Mouse (Mus musculus): Measurements from ENCODE around the gene Chmp6.

Gene Chmp6

DNA sequence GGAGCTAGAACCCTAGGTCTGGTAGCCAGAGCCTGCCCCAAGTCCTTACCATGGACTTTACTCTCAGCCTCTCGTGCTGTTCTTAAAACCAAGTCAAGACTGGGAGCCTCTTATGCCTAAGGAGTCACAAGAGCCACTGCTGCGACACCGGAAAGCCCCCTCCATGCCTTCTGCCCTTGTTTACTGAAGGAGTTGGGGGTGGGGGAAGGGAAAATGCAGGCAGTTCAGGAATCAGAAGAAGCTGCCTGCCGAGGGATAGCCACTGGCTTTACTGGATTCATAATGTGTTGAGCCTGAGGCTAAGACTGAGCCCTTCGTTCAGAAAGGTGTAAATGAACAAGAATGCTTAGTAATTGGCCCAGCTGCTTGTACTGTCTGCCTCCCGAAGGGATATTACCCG, 396 bp upstream of the Chmp6 start:
- no peak for DNase-seq

DNA sequence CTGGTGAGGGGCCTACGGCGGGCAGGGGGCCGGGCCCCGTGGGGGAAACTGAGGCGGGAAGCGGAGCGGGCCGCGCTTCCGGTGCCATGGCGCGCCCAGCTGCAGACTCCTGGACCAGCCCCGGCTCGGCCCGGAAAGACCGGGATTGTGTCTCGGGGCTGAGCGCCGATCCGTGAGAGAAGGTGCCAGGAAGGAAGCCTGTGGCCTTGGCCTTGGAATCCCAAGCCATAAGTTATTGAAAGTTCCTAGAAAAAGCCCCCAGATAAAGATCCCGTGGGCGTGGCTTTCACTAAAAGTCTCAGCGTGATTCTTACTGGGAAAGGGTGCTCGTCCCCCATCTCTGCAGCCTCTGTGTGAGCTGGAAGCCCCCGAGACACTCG, 684 bp downstream of the Chmp6 start:
- no peak for DNase-seq

DNA sequence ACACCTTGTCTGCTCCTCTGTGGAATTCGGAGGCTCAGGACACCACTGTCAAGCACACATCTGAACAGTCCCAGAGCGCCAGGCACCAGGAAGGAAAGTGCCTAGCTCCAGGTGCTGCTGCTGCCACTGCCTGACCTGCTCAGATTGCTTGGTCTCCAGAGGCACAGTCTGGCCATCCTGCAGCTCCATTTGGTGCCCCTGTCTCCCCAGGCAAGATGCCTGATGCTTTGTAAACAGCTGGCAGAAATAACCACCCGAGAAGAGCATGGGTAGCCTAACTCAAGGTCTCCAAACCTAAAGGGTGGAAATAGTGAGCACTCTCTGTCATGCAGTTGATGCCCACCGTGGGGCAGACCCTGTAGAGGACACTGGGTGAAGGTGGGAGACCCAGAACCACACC, 1.1 kb downstream of the Chmp6 start:
- DNase-seq = no peak

DNA sequence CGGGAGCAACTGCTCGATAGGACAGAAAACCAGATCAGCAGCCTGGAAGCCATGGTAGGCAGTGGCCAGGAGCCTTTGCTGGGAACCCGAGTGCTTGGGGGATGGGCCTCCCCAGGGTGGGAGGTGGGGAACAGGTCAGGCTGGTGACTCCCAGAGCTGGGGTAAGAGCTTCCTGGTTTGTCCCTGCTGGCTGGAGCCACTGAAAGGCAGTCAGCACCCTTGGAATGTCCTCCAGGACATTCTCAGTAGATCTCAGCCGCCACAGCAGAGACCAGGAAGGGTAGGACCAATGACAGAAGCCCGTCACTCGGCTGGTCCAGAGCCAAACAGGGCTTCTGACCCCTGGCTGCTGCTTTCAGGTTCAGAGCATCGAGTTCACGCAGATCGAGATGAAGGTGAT, 2.4 kb downstream of the Chmp6 start:
- DNase-seq = no peak

DNA sequence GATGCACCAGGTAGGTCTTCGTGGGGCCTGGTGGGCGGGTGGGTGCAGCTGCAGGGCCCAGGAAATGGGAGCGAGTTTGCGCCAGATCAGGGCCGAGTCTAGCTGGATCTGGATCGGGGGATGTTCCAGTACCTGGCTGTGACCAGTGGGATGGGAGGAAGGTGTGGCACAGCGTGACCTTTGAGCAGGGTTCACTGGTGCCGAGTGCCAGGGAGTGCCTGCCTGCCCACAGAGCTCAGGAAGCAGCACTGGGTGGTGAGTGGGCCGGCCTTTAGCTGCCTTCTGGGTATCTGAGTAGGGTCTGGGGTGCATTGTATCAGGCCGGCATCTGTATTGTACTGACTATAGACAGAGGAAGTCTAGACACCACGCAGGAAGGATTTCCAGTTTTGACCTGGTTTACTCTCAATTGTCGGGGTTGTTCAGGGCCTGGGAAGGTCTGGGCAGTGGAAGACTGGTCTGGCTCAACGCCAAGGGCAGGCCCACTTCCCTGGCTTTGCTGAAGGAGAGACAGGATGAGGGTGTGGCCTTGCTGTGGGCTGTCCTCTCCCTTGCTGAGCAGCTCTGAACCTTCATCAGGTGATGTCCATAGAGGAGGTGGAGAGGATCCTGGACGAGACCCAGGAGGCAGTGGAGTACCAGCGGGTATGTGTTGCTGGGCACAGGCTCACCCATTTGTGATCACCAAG, 3.0 kb downstream of the Chmp6 start:
- DNase-seq = no peak

DNA sequence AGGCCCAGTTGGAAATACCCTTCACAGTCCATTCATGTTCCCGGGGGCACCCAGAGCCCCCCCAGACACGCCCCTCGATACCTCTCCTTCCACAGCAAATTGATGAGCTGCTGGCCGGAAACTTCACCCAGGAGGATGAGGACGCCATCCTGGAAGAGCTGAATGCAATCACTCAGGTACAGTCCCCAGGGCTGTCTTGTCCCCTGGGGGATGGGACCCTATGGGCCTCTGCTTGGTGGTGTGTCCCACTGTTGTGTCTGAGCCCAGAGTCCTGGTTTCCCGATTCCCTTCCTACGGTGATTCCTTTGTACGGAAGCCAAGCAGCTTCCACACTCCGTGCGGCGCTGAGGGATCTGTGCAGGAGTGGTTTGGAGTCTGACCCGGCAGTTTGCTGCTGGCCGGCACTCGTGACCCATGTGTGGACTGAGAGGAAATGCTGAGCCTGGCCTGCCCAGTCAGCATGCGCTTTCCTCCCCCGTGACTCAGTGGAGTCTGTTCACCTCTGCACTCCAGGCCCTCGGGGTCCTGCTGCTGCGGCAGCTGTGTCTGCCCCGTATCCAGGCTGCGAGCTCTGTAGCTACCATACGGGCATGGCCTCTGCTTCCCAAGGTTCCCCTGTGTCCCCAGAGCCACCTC, 3.7 kb downstream of the Chmp6 start:
- no peak for DNase-seq

DNA sequence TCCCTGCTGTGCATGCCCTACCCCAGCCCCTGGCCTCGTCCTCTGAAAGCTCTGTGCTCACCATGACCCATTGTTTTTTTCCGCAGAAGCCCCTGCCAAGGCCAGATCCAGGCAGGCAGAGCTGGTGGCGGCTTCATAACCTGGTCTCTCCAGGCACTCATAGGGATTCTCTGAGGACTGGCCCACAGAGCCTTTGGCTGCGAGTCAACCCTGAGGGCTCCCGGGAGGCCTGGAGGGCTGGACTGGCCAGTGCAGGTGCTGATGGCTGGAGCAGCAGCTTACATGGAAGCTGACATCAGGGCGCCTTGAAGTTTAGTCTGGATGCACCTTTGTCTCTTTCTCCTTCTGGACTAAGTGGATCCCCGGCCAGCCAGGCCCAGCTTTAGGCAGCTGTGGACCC, 5.3 kb downstream of the Chmp6 start:
- DNase-seq = no peak

DNA sequence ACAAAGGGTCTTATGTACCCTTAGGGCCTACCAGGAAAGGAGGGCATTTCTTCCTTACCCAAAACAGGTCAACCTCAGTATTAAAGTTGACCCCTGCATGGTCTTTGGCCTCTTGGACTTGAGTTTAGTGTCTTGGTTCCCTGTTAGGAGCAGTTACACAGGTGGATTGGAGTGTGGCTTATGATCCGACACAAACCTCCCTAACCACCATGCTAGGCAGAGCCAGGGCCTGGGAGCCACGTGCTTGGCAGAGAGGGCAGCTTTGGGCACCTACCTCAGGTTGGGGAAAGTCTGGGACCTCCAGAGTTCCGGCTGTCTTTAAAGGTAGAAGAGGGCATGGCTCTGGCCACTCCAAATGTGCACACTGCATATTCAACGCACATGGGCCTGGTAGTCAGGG, 6.2 kb downstream of the Chmp6 start:
- no peak for DNase-seq

DNA sequence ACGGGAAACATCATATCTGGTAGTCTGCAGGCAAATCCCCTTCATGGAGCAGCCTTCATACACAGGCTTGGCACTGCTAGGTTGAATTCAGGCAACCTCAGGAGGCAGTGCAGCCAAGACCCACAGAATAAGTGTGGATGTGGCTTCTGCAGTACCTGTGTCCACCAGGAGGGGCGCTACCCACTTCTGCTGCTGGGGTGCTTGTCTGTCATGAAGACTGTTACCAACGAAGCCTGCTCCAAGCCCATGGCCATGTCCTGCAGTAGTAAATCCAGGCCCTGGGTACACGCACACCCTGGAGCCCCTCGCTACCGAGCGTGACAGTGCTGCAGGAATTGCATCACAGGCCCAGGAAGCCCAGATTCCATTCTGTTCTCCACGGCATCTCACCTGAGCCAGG, 6.7 kb downstream of the Chmp6 start:
- DNase-seq = peak; percentile 65

DNA sequence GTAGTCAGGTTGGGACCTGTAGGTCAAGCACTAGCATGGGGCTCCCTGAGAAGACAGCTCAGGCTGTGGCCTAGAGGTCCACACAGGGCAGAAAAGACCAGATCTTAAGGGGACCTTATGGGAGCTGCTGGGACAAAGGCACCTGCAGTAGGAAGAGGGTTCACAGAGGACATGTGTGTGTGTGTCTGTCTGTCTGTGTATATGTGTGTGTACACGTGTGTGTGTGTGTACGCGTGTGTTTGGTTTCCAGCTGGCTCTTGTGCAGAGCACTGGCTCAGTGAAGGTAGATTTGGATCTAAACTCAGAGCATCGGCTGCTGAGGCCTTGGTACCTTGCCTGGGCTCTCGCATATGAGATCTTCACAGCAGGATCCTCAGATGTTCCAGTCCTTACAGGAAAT, 7.4 kb downstream of the Chmp6 start:
- no peak for DNase-seq

DNA sequence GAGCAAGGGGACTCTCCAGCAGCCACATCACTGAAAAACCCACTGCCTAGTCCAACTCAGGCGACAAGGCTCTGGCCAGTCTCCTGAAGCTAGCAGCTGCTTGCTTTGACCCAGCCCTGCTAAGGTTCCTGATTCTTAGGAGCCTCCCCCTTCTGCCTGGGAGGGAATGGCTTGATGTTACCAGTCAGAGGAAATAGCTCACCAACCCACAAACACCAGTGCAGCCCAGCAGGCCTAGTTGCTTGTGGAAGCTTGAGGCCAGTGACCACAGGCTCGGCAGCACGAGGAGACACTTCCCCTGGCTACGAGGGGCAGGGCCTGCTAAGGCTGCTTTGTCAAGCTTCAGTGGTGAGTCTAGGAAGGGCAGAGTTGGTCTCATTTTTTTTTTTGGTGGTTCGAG, 11.9 kb downstream of the Chmp6 start:
- peak; percentile 88 for DNase-seq

DNA sequence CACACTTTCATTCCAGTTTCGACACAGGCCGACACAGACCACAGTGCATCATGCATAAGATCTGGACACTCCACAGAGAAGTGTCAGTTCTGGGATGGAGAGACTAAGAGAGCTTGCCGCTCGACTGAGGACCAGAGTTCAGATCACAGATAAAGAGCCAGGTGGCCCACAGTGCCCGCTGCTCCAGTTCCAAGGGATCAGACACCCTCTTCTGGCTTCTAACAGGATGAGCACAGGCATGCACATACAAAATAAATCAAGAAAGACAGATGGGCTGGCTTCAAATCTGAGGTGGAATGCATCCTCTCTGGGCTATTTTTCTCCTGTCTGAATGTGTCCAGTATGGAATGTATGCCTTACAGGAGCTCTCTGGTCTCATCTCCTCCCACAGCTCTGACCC, 13.5 kb downstream of the Chmp6 start:
- no peak for DNase-seq

DNA sequence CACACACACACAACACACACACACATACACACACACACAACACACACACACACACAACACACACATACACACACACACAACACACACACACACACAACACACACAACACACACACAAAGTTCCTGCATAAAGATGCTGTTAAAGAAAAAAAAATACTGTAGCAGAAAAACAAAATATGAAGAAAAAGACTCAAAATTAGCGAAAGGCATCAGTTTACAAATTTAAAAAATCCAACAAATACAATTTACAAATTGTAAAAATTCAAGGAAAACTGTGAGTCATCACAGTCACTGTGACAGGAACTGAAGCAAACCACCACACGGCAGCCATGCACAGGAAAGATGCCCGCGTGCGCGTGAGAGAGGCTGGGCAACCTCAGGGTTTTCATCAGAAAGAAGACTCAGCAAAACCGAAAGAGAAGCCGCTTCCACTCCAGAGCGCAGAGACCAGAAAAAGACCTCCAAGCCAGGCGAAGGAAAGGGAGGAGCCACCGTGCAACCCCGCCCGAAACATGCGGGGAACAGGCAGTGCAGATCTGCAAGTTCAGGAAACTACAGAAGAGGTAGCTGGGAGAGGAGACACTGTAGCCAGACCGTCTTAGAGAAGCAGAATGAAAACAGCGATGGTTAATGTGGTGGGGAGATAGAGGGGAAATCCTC, 14.9 kb downstream of the Chmp6 start:
- peak; percentile 84 for DNase-seq

DNA sequence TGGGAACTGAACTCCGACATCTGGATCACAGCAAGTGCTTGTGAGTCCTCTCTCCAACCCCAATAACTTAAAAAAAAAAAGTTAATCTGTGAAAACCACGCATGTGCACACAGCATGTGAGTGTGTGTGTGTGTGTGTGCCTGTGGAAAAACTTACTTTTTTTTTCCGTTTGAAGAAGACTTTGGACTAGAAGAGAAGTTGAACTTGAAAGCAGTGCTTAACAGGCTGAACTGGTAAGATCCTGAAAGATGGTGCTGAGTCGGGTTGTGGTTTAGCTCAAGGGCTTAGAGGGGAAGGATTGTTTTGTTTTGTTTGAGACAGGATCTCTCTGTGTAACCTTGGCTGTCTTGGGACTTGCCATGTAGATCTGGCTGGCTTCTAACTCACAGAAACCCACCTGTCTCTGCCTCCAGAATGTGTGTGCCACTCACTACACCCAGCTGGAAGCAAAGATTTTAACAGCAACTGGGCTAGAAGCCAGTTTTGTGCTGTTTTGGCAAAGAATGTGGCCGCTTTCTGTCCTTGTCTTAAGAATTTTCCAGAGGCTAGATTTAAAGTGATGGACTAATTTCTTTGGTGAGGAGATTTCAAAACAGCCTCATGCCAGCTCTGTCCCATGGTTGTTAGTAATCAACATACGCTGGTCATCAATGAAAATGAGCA, 16.5 kb downstream of the Chmp6 start:
- no peak for DNase-seq

DNA sequence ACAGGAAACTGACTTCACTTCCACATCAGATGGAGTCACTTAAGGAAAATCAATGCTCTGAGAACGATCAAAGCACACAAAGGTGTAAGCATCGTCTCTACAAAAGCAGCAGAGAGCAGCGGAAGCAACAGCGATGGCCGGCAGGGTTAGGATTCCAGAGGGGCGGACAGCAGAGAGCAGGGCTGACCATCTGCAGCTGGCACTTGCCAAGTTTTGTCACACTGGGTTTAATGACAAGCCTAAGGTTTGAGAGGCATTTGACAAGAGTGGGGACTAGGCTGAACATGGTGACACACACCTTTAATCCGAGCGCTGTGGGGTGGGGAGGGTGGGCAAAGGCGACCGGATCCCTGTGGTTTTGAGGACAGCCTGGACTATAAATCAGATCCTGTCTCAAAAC, 18.6 kb downstream of the Chmp6 start:
- DNase-seq = no peak

DNA sequence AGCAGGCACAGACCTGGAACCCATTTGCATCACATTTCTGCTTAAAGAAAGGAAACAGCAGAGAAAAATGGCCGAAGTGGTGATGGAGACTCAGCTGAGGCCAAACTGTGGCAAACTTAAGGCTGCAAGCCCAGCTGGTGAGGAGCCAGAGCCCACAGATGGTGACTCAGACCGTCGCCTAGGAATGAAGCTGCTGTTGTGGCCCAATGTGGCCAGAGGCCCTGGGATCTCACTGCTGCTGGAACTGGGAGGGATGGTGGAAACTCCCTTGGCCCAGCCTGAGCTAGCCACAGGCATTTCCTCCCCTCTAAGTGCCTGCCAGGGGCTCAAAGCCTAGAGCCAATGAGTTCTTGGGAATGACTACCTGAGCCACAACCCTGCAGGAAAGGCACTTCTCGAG, 19.9 kb downstream of the Chmp6 start:
- no peak for DNase-seq

DNA sequence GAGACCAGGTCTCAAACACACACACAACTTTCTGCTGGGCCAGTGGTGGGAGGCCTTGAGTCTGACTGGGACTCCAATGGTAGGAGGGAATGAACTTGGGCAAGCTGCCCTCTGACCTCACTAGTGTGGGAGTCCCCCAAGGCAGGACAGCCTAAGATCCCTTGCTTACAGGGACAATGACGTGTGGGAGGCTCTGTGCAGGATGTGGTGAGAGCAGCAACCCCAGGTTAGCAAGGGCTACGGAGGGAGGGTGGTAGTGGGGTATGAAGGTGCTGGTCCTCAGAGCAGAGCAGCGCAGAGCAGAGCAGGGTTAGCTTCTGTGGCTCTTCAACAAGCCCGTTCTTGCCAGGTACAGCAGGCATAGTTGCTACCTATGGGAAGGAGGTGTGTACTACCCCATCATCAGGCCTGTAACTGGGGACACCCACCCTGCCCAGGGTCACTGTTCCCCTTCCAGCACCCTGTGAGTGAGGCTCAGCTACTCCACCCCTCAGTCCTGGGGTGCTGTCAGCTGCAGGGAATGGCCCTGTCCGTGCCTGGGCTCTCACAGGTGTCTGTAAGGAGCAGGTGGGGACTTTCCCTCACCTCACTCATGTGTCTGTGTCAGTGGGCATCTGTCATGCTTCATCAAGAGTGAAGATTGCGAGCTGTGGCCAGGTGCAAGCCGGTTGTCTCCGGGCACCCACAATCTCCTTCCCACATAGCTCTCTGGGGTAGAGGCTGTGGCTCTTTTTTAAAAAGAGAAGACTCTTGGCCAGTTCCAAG, 20.8 kb downstream of the Chmp6 start:
- no peak for DNase-seq

DNA sequence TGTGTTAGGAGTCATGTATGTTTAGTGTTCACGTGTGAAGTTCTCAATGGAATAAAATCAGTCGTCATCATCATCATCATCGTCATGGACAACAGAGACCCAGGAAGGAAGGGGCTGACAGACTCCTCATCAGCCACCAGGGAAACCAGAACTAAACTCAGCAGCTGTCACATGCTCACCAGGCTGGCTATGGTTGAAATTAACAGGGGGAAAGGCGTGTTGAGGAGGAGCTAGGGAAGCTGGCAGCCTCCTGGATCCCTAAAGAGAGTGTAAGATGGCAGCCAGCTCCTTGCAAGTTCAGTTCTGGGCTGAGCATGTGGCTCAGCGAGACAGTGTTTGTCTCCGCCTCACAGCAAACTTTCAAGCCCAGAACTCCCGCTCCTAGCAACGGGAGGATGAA, 21.5 kb downstream of the Chmp6 start:
- DNase-seq = peak; percentile 68

DNA sequence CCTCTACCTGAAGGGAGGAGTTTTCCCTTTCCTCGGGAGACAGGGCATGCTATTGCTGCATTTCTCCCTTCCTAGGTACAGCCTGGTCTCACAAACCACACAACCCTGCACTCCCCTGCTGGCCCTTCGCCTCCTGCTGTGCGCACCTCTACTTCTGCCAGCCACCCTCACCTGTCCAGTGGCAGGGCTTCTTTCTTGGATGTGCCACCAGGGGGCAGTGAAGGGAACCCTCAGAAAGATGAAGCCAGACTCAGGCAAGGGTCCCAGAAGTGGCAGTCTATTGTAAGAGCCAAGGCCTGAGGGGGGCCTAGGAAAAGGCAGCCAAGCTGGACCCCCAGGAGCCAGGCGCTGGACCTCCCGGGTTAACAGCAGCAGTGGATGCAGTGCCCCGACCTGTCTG, 22.2 kb downstream of the Chmp6 start:
- DNase-seq = no peak

DNA sequence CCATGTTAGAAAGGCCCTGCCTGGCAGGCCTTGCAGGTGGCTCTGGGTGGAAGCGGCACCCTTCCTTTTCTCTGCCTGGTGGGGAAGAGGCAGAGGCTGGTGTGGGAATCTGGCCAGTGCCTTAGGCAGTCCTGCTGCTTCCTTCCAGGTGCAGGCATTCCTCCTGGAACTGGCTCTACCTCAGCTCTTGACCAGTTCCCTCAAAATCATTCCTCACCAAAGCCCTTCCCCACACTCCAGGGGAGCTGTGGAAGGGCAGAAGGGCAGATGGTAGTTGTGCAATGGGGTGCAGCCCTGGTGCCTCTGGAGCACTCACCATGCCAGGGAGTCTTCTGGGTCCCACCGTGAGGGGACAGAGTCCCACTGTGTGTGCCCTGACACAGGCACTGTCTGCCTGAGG, 23.2 kb downstream of the Chmp6 start:
- no peak for DNase-seq

DNA sequence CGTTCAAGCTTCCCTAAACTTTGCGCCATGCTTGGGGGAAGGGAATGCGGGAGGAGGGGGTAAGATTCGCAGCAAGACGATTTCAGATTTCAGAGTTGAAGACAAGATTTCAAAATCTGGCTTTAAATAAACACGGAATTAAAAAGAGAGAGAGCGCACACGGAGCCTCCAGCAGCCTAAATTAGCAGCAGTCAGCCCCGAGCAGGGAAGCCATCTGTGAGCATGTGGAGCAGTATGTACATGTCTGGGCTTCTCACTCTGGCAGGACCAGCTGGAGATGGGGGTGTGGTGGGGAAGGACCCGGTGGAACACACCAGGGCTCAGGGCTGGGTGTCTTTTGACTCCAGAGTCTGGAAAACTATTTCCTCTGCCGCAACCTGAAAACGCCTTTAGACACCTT, 24.0 kb downstream of the Chmp6 start:
- DNase-seq = peak; percentile 89

DNA sequence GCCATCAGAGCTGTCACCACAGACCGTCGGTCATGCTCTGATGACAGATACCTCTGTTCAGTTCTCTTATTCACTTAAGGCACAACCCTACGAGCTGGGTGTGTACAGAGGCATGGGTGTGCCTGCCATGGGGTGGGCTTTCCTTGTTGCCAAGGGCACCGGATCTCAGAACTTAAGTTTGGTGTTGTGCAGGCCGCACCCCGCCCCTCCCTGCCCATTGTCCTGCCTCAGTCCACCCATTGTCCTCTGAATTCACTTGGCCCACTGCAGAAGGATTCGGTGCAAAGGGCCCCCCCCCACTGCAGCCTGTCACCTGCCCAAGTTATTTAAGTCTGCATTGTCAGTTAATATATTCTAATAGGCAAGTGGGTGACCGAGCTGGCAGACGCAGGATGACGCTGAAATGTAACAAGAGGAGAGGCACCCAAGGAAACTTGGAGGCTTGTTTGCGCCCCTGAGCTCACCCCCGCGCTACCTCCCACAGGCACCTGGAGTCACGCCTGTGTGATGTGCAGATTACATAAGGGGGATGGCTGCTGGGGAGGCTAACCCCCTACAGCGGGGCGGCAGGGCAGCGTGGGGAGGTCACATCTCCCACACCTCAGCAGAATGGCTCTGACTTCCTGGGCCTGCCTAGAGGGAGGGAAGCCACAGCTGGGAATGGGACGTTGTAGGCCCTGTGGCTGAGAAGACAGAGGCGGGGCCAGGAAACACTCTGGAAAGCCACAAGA, 24.7 kb downstream of the Chmp6 start:
- DNase-seq = no peak
